Comparison of ENCODE assay signal across 8 mouse cellular contexts in the genomic region with DNA sequence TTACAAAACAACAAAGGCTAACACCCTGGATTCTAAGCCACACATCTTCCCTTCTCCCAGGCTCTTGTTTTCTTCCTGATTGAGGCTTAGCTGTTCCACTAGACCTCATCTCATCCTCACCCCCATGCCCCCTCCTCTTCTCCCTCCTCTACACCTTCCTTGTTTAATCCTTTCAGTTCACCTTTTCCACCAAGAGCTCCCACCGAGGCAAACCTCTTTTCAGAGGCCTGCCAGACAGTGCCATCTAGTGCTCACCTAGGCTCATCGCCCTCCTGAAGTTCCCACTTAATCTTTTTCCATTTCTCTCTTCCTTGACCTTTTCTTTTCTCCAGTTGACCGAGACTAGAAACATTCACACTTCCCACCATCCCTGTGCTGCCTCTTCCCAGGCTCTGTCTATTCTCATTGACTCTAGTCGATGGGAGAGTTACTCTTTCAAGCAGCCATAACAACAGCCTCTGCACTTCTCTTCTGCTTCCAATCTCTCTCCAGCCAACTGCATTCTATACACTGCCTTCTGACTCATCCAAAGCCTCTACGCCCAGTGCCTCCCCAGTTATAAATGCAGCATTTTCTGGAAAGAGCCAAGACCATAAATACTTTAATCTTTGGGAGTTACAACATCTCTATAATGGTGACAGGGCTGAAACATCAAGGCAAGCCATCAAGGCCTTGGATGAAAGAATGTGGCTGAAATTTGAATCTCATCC. TPM values are rescaled to one million over a fixed set of nuclear protein-coding genes. Genes with fewer than 3 reads are reported as not detected.
DNase-seq lines count a peak whose midpoint lies in the region; ATAC-seq and TF ChIP-seq lines count a peak whose summit lies in the region.

No protein-coding gene starts in this region.

- H3K4me1 ChIP-seq in hindbrain, embryonic 10.5 days (replicated peaks) = no peaks in the 10 kb centered on the region
- H3K4me1 ChIP-seq in hindbrain, embryonic 16.5 days (ENCODE audit: control insufficient read depth, insufficient read depth, low read depth, low read length) = no peaks in the 10 kb centered on the region
- H3K4me1 ChIP-seq in midbrain, postnatal 0 days (ENCODE audit: insufficient read depth, low read length) = no peaks in the 10 kb centered on the region

- H3K4me2 ChIP-seq in hindbrain, embryonic 16.5 days (ENCODE audit: low read length) = no peak overlapping the region
- H3K4me2 ChIP-seq in midbrain, postnatal 0 days (ENCODE audit: low read depth, low read length, poor library complexity, severe bottlenecking) = no peak overlapping the region

- H3K9me3 ChIP-seq in hindbrain, embryonic 10.5 days = no peaks in the 10 kb centered on the region
- H3K9me3 ChIP-seq in hindbrain, embryonic 16.5 days (ENCODE audit: control insufficient read depth, low read length) = no peaks in the 10 kb centered on the region
- H3K9me3 ChIP-seq in midbrain, postnatal 0 days (ENCODE audit: low read length) = no peaks in the 10 kb centered on the region

- ATAC-seq in hindbrain, embryonic 16.5 days = no peak
- ATAC-seq in granulocyte monocyte progenitor cell, adult 5-6 weeks (replicated peaks; ENCODE audit: poor library complexity, severe bottlenecking) = peak; percentile 62
- ATAC-seq in midbrain, postnatal 0 days (ENCODE audit: low FRiP score) = no peak

- no peak overlapping the region for H3K27ac ChIP-seq in hindbrain, embryonic 10.5 days
- no peak overlapping the region for H3K27ac ChIP-seq in hindbrain, embryonic 16.5 days (ENCODE audit: low read depth, low read length)
- no peak overlapping the region for H3K27ac ChIP-seq in midbrain, postnatal 0 days (ENCODE audit: low read depth, low read length)

- TF ChIP-seq CTCF in midbrain, postnatal 0 days (IDR thresholded peaks at IDR 0.05) = peak; percentile 81

- H3K27me3 ChIP-seq in hindbrain, embryonic 10.5 days (ENCODE audit: insufficient read depth, poor library complexity, severe bottlenecking) = no peaks in the 10 kb centered on the region
- H3K27me3 ChIP-seq in hindbrain, embryonic 16.5 days (replicated peaks; ENCODE audit: control insufficient read depth, insufficient read depth, low read length) = no peaks in the 10 kb centered on the region
- no peaks in the 10 kb centered on the region for H3K27me3 ChIP-seq in midbrain, postnatal 0 days (ENCODE audit: insufficient read depth, low read length)

- WGBS in hindbrain, embryonic 10.5 days = 37% methylated on average over 5 of the region's 5 CpGs
- 38% methylated on average over 5 of the region's 5 CpGs for WGBS in hindbrain, embryonic 16.5 days
- WGBS in midbrain, postnatal 0 days = 40% methylated on average over 5 of the region's 5 CpGs

- H3K9ac ChIP-seq in hindbrain, embryonic 16.5 days (ENCODE audit: low read depth, low read length) = no peak overlapping the region
- no peak overlapping the region for H3K9ac ChIP-seq in midbrain, postnatal 0 days (replicated peaks; ENCODE audit: low read length, poor library complexity, severe bottlenecking)

- peak; percentile 16 for DNase-seq in hindbrain, embryonic 10.5 days (ENCODE audit: low spot score)
- DNase-seq in A20 (ENCODE audit: low read depth, low spot score) (peak; percentile 64), NIH3T3 (ENCODE audit: low read depth) (peak; percentile 75)
- DNase-seq in midbrain, postnatal 0 days (ENCODE audit: low spot score) = peak; percentile 60
- DNase-seq in ovary, postnatal 36 days (ENCODE audit: low spot score) = no peak
- no peak for DNase-seq in gastrocnemius, postnatal 25 days

- H3K4me3 ChIP-seq in hindbrain, embryonic 10.5 days = no peak overlapping the region
- no peak overlapping the region for H3K4me3 ChIP-seq in hindbrain, embryonic 16.5 days (ENCODE audit: low read length)
- no peak overlapping the region for H3K4me3 ChIP-seq in midbrain, postnatal 0 days (ENCODE audit: low read depth, low read length)

- no peaks in the 10 kb centered on the region for H3K36me3 ChIP-seq in hindbrain, embryonic 10.5 days
- no peaks in the 10 kb centered on the region for H3K36me3 ChIP-seq in hindbrain, embryonic 16.5 days (ENCODE audit: control insufficient read depth, insufficient read depth, low read length)
- H3K36me3 ChIP-seq in midbrain, postnatal 0 days (ENCODE audit: insufficient read depth, low read length) = no peaks in the 10 kb centered on the region

RNA-seq across cellular contexts. Expression of a gene that starts 43.9 kb away (rescaled TPM):
- 12.8 and 14.2 TPM in 2 replicates for polyA plus RNA-seq in hindbrain, embryonic 10.5 days (2016; fragmentation: Nextera tagmentation; extraction: Ambion mirVana)
- polyA plus RNA-seq in hindbrain, embryonic 16.5 days (2015; fragmentation: Nextera tagmentation; extraction: Ambion mirVana) = 6.6 and 7.3 TPM in 2 replicates
- total RNA-seq in granulocyte monocyte progenitor cell, adult 5-6 weeks (2014; fragmentation: Nextera tagmentation) = 9.7 and 17.4 TPM in 2 replicates
- total RNA-seq in granulocyte monocyte progenitor cell, adult 5-6 weeks (2017) = 8.5 and 10.7 TPM in 2 replicates
- 6.8 TPM in 2 replicates for total RNA-seq in midbrain, postnatal 0 days (2014; rRNA removed)
- 4.3 and 5.5 TPM in 2 replicates for polyA plus RNA-seq in midbrain, postnatal 0 days (2015; fragmentation: Nextera tagmentation; extraction: Ambion mirVana)
- total RNA-seq in gastrocnemius, postnatal 25 days (2021) = 1 to 10 TPM; 4.7 to 5.3 TPM

Comparison
In these comparisons a context has a peak if more than half of its experiments do, and no peak if none do; other contexts are left out.
1. DNase-seq: peak in hindbrain, embryonic 10.5 days (single experiment), A20 (single experiment), NIH3T3 (single experiment) and midbrain, postnatal 0 days (single experiment); none in ovary, postnatal 36 days (single experiment) and gastrocnemius, postnatal 25 days (single experiment).